Mouse (Mus musculus): ENCODE measurements at regions not wholly inside any gene's neighbourhood (a gene's known extent, or its start where the extent isn't known, plus 50 kb on each side); places are given as distances from the start of the nearest gene placed in this dataset.

- DNase-seq (ENCODE audit: low spot score) = no peak
Observed at GRCm38 (mm10) chr3:68758609-68759008, 68.2 kb downstream of the Il12a start.

GRCm38 (mm10) chr3:68759375-68759774, 68.9 kb downstream of the Il12a start:
- DNase-seq (ENCODE audit: low spot score) = peak; percentile 33

GRCm38 (mm10) chr3:68760806-68761205, 70.4 kb downstream of the Il12a start:
- DNase-seq (ENCODE audit: low spot score) = no peak

DNA sequence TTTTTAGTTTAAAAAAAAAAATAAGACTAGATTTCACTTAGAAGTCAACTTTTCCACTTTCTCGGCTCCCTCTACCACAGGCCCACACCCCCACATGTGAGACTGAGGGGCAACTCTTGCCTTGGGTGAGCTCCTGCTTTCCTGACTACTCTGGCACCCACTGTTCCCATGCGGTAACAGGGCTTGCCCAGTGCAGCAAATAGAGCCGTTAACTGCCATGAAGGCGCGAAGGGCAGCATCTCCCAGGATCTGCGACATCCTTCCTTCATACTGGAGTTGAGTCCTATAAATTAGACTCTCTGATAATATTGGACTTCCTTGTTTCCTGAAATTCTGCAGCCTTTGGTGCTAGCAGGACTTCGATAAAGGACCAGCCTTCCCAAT, 70.8 kb downstream of the Il12a start:
- DNase-seq (ENCODE audit: low spot score) = no peak

DNA sequence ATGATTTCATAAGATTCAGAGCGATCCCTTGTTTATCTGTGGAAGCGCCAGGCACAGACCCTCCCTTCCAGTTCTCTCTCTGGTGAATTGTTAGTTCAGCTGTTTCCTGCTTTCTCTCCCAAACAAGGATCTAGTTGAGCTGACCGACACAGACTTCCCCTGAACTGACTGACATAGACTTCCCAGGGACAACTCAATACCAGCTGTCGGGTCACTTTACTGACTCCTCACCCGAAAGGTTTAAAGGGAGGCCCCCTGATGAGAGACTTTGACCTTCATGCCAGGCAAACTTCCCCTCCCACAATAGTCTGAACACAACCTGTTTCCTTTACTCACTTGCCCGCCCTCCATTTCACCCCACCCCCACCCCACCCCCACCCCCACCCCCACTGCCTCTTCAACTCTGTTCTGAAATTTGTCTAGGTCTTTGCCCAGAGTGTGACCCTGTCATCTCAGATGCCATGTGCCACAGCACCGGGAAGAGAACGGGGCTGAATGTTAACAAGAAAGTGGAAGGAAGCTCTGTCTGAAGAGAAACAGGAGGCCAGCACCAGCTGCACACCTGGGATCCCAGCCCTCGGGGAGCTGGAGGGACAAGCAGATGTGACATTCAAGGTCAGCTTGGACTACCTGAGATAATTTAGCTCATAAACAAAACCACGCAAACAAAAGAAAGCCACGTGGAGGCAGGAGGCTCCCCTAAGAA, 71.3 kb downstream of the Il12a start:
- no peak for DNase-seq (ENCODE audit: low spot score)

DNA sequence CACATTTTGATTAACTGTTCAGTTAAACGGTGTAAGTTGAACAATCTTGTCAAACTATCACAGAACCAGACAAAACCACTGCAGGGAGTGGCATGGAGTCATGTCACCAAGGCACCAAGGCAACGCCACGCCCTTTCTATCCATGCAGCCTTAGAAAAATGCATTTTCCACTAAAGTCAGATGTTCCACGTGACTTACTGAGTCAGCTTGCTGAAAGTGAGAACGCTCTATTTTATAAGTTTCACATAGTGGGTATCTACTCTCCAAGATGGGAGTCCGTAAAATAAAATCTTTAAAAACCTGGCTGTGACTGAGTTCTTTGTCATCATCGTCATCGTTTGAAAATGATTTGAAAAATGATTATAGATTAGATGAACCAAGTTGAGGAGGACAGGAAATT, 72.5 kb downstream of the Il12a start:
- no peak for DNase-seq (ENCODE audit: low spot score)

GRCm38 (mm10) chr3:68764336-68764735, 73.9 kb downstream of the Il12a start:
- DNase-seq (ENCODE audit: low spot score) = no peak

GRCm38 (mm10) chr3:68764917-68765598, 74.6 kb downstream of the Il12a start:
- DNase-seq (ENCODE audit: low spot score) = peak; percentile 40

DNA sequence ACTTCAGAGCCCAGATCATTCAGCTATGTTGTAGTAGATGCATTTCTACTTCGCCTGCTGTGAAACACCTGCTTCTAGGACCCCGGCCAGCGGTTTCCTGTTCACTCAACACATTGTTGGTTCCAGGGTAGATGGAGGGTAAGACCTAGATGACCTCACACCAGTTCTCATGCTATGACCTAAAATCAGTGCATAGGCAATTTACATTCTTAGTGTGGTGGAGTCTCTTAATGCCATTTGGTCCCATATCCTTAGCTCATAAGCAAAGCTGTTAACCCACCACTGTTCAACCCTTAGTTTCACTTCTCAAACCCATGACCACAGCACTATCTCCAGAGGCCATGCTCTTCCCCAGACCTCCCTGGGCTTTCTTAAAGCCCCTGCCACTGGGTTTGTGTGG, 81.1 kb downstream of the Il12a start:
- no peak for DNase-seq (ENCODE audit: low spot score)

DNA sequence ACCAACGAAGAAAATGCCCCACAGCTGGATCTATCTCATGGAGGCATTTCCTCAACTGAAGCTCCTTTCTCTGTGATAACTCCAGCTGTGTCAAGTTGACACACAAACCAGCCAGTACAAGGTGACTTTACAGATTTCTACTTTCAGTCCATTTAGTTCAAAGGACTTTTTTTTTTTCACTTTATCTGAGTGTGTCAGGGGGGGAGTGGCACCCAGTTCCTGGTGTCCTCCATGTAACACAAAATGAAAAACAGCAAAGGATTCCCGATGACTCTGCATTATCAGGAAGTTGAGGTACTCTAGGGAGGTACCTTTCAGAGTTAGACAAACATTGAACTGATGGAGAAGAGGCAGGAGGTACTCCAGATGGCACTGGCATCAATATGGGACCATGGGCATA, 87.4 kb downstream of the Il12a start:
- DNase-seq (ENCODE audit: low spot score) = no peak

- DNase-seq (ENCODE audit: low spot score) = no peak
Observed at GRCm38 (mm10) chr3:68778354-68779040, 88.1 kb downstream of the Il12a start.

- DNase-seq (ENCODE audit: low spot score) = no peak
Observed at GRCm38 (mm10) chr3:68780843-68781242, 88.5 kb upstream of the 1110032F04Rik start.

- DNase-seq (ENCODE audit: low spot score) = no peak
Observed at GRCm38 (mm10) chr3:68781466-68781865, 87.9 kb upstream of the 1110032F04Rik start.

DNA sequence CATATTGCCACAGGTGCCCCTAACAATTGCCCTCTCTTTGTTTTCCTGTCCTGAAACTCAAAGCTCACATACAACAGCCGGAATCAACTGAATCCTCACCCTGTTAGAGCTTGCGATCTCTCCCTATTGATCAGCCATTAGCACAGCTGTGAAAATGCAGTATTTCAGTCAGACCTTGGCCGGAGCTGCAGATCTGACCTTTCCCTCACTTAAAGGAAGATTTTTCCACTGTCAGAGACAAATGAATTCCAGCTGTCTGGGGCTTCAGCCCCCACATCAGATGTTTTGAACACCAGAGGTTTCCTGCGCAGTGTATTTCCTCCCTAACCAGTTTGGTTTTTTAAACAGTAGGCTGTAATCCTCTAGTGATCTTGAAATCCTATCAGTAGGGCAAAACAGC, 87.0 kb upstream of the 1110032F04Rik start:
- DNase-seq (ENCODE audit: low spot score) = no peak

DNA sequence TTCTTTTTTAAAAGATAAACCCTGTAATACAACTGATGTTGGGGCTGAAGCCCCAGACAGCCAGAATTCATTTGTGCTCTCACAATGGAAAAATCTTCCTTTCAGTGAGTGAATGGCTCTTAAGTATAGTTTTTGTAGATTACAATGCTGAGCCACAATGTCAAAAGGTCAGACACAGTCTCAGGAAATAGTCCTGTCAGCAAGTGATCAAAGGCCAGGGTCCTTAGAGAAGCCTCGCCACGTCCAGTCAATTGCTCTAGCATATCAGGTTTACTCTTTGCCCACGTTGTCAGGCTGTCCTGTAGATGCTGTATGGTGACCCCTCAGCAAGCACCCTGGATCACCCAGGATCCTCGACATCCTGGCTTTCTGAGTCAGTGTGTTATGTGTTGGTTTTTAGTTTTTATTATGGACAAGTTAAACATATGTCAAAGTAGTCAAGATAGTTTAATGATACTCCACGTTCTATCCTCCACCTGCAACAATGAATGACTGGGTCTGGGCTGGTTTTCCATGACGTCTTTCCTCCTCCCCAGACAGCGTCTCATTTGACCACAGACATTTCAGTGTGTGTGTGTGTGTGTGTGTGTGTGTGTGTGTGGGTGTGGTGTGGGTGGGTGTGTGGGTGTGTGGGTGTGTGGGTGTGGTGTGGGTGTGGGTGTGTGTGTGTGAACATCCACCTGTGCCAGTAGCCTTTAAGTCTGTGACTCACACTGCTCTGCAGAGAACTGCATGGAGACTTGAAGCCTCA, 85.5 kb upstream of the 1110032F04Rik start:
- no peak for DNase-seq (ENCODE audit: low spot score)

DNA sequence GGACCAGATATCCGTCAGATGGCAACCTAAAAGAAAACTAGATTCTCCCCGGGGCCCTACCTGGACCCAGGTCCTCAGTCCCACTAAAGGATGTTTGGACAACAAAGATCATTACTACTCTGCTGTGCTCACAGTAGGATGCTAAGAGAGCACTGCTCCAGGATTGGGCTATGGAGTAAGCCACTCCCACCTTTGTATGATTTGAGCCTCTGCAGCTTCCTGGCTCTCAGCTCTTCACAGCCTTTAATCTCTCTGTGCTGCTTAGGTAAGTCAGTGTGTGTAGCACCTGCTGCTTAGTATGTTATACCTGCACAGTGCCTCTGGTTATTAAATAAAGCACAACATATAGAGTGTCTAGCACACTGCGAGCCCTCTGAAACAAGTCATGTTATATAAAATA, 82.6 kb upstream of the 1110032F04Rik start:
- DNase-seq (ENCODE audit: low spot score) = no peak

DNA sequence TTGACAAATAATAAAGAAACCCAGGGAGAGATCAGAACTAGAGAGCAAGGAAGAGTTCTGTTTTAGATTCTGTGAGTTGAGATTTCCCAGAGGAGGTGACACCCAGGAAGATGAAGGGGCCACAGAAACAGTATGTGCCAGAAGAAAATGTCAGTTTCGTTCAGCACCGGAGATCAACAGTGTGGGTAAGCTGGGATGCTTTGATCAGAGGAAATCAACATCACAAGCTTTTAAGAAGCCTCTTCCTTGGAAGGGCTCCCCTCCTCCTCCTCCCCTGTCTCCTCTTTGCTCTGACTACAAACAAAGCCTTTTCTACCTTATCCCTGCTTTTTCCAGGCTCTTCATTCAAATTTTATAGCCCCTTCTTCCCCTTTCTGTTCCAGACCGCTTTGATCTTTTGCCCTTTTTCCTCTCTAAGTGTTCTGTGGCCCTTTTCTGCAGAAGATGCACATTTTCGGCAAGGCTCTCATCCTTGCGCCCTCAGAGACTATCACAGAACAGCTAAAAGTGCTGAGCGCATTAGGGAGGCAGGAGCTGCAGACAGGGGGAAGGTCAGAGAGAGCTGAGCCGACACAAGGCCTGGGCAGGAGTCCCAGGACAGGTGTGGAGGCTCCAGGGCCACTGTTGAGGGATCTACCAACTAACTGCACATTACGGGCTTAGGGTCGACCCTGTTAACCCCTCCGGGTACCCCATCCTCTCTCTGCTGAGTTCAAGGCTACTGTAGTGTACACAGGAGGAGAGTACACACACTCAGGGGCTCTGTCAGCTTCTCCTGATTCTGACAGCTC, 81.8 kb upstream of the 1110032F04Rik start:
- no peak for DNase-seq (ENCODE audit: low spot score)

GRCm38 (mm10) chr3:68789491-68789890, 79.9 kb upstream of the 1110032F04Rik start:
- no peak for DNase-seq (ENCODE audit: low spot score)

GRCm38 (mm10) chr3:68790466-68790865, 78.9 kb upstream of the 1110032F04Rik start:
- DNase-seq (ENCODE audit: low spot score) = no peak

DNA sequence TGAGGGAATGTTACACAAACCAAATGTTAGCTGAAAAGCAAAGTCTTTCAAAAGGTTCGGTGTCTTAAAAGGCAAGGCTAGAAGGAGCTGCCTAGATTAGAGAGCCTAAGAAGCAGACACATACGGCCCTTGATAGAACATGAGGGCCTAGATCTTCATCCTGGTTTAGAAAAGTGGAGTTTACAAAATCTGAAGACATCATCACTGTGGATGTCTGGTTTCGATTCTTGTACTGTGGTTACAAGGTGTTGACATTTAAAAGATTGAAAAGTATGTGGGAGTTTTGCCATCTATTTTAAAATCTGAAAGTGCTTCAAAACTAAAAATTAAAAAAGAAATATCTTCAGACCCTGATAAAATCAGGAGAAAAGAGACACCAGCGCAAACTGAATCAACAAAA, 76.5 kb upstream of the 1110032F04Rik start:
- no peak for DNase-seq (ENCODE audit: low spot score)

- DNase-seq (ENCODE audit: low spot score) = no peak
Observed at GRCm38 (mm10) chr3:68793923-68794322, 75.5 kb upstream of the 1110032F04Rik start.
